Mouse (Mus musculus): Measurements from ENCODE around the gene Gm9046. TPM values are rescaled to one million over a fixed set of nuclear protein-coding genes. Genes with fewer than 3 reads are reported as not detected.
"Not testable (repeated sequence)": the region's sequence is repeated elsewhere in the genome, so short reads cannot be mapped to it uniquely, and the experiment has no call there.

Gene Gm9046
- not detected for polyA plus RNA-seq (2012; fragmentation: generic; extraction: Trizol)
- long read RNA-seq, experiment 1 = 0 reads
- long read RNA-seq, experiment 2 = 0 reads

DNA sequence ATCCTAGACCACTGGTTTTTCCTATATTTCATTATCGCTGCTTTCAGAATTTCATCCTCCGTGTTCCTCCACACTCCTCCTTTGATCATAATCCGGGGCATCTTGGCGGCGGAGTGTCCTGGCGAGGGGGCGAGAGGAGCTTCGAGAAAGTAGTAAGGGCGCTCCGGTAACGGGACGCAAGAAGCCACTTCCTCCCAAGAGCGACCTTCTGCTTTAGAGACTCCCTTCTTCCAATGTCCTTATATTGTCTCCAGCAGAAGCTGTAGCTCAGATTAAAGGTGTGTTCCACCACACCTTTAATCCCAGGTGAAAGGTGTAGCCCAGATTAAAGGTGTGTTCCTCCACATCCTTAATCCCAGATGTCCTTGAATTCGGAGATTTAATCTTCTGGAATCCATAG is at the start of gene Gm9046:
TSS of gene Gm9046 (minus strand) at position 101 of the 400 bp plus-strand sequence.
- H3K4me3 ChIP-seq (ENCODE audit: insufficient read depth, poor library complexity, severe bottlenecking); H3K79me2 ChIP-seq (ENCODE audit: control insufficient read depth, insufficient read depth); H3ac ChIP-seq (ENCODE audit: control insufficient read depth, insufficient read length, low read depth); H3K79me3 ChIP-seq (ENCODE audit: low read depth); H3K27me3 ChIP-seq (ENCODE audit: control insufficient read depth, insufficient read depth, insufficient read length); H3K36me3 ChIP-seq (ENCODE audit: control insufficient read depth, insufficient read depth): not testable (repeated sequence)

GRCm38 (mm10) chr10:118370443-118370842 is 27.4 kb upstream of the Gm9046 start:
- Histone ChIP-seq H3K27me3 (ENCODE audit: control insufficient read depth, insufficient read depth, insufficient read length) (no peaks in the 10 kb centered on the region), H3K36me3 (ENCODE audit: control insufficient read depth, insufficient read depth) (no peaks in the 10 kb centered on the region), H3K79me2 (ENCODE audit: control insufficient read depth, insufficient read depth) (no peaks in the 10 kb centered on the region), H3K79me3 (ENCODE audit: low read depth) (no peaks in the 10 kb centered on the region), H3ac (ENCODE audit: control insufficient read depth, insufficient read length, low read depth) (no peak overlapping the region), H3K4me3 (ENCODE audit: insufficient read depth, poor library complexity, severe bottlenecking) (no peak overlapping the region)
- TF ChIP-seq MYOG (IDR thresholded peaks at IDR 0.05; ENCODE audit: control insufficient read depth, extremely low read depth, insufficient read length) = no peak
- TF ChIP-seq CTCF (IDR thresholded peaks at IDR 0.05; ENCODE audit: control insufficient read depth, insufficient read depth, insufficient read length) = peak; percentile 85
- no peak for TF ChIP-seq FOSL1 (IDR thresholded peaks at IDR 0.05; ENCODE audit: insufficient read depth, low read length, poor library complexity, severe bottlenecking)
- no peak for TF ChIP-seq MYOD1 (IDR thresholded peaks at IDR 0.05; ENCODE audit: control insufficient read depth, insufficient read length, low read depth)
- no peak for TF ChIP-seq CEBPB (IDR thresholded peaks at IDR 0.05; ENCODE audit: low read depth)
- TF ChIP-seq USF1 (IDR thresholded peaks at IDR 0.05; ENCODE audit: low read depth) = no peak
- TF ChIP-seq MAX (IDR thresholded peaks at IDR 0.05) = no peak

DNA sequence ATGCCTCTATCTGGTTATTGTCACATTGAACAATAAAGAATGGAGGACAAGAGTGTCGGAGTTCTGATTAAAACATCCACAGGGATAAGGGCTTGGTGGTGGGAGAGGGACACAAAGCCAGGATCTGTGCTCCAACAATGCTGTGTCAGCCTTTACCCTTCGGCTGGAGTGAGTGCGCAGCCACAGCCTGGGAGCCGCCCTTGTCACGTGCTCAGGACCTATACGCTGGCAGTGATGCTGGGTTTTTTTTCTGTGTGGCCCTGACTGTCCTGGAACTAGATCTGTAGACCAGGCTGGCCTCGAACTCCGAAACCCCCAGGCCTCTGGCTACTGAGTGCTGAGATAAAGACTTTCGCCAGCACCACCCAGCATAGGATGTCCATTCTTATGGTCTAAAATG is 26.5 kb upstream of the Gm9046 start:
- Histone ChIP-seq H3ac (ENCODE audit: control insufficient read depth, insufficient read length, low read depth) (no peak overlapping the region), H3K4me3 (ENCODE audit: insufficient read depth, poor library complexity, severe bottlenecking) (no peak overlapping the region)

GRCm38 (mm10) chr10:118354005-118354404 is 10.9 kb upstream of the Gm9046 start, which contains the start of gene Gm9049:
Gene Gm9049, minus strand, starts transcription at chr10:118354105.
- not testable (repeated sequence) for H3ac ChIP-seq (ENCODE audit: control insufficient read depth, insufficient read length, low read depth)

More for the DNA sequence above, 26.5 kb upstream of the Gm9046 start:
- H3K79me2 ChIP-seq (ENCODE audit: control insufficient read depth, insufficient read depth) = no peaks in the 10 kb centered on the region
- no peak for TF ChIP-seq MYOD1 (IDR thresholded peaks at IDR 0.05; ENCODE audit: control insufficient read depth, insufficient read length, low read depth)
- no peak for TF ChIP-seq MAX (IDR thresholded peaks at IDR 0.05)
- TF ChIP-seq CEBPB (IDR thresholded peaks at IDR 0.05; ENCODE audit: low read depth) = no peak
- no peak for TF ChIP-seq CTCF (IDR thresholded peaks at IDR 0.05; ENCODE audit: control insufficient read depth, insufficient read depth, insufficient read length)
- H3K27me3 ChIP-seq (ENCODE audit: control insufficient read depth, insufficient read depth, insufficient read length) = no peaks in the 10 kb centered on the region
- H3K36me3 ChIP-seq (ENCODE audit: control insufficient read depth, insufficient read depth) = no peaks in the 10 kb centered on the region
- no peaks in the 10 kb centered on the region for H3K79me3 ChIP-seq (ENCODE audit: low read depth)

GRCm38 (mm10) chr10:118348579-118348978 is 5.5 kb upstream of the Gm9046 start, which contains the start of gene Gm9048:
Gene Gm9048, minus strand, starts transcription at chr10:118348679.
- not testable (repeated sequence) for H3K4me3 ChIP-seq (ENCODE audit: insufficient read depth, poor library complexity, severe bottlenecking); H3K79me2 ChIP-seq (ENCODE audit: control insufficient read depth, insufficient read depth); H3K27me3 ChIP-seq (ENCODE audit: control insufficient read depth, insufficient read depth, insufficient read length); H3K36me3 ChIP-seq (ENCODE audit: control insufficient read depth, insufficient read depth); H3K79me3 ChIP-seq (ENCODE audit: low read depth); H3ac ChIP-seq (ENCODE audit: control insufficient read depth, insufficient read length, low read depth)

More at GRCm38 (mm10) chr10:118354005-118354404, 10.9 kb upstream of the Gm9046 start, which contains the start of gene Gm9049:
- H3K79me3 ChIP-seq (ENCODE audit: low read depth); H3K27me3 ChIP-seq (ENCODE audit: control insufficient read depth, insufficient read depth, insufficient read length); H3K79me2 ChIP-seq (ENCODE audit: control insufficient read depth, insufficient read depth); H3K4me3 ChIP-seq (ENCODE audit: insufficient read depth, poor library complexity, severe bottlenecking); H3K36me3 ChIP-seq (ENCODE audit: control insufficient read depth, insufficient read depth): not testable (repeated sequence)

DNA sequence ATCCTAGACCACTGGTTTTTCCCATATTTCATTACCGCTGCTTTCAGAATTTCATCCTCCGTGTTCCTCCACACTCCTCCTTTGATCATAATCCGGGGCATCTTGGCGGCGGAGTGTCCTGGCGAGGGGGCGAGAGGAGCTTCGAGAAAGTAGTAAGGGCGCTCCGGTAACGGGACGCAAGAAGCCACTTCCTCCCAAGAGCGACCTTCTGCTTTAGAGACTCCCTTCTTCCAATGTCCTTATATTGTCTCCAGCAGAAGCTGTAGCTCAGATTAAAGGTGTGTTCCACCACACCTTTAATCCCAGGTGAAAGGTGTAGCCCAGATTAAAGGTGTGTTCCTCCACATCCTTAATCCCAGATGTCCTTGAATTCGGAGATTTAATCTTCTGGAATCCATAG is 5.3 kb downstream of the Gm9046 start, which contains the start of gene Gm9045:
TSS of gene Gm9045 (minus strand) at position 101 of the 400 bp plus-strand sequence.
- not testable (repeated sequence) for H3K79me2 ChIP-seq (ENCODE audit: control insufficient read depth, insufficient read depth); H3K36me3 ChIP-seq (ENCODE audit: control insufficient read depth, insufficient read depth); H3ac ChIP-seq (ENCODE audit: control insufficient read depth, insufficient read length, low read depth); H3K4me3 ChIP-seq (ENCODE audit: insufficient read depth, poor library complexity, severe bottlenecking); H3K27me3 ChIP-seq (ENCODE audit: control insufficient read depth, insufficient read depth, insufficient read length); H3K79me3 ChIP-seq (ENCODE audit: low read depth)

DNA sequence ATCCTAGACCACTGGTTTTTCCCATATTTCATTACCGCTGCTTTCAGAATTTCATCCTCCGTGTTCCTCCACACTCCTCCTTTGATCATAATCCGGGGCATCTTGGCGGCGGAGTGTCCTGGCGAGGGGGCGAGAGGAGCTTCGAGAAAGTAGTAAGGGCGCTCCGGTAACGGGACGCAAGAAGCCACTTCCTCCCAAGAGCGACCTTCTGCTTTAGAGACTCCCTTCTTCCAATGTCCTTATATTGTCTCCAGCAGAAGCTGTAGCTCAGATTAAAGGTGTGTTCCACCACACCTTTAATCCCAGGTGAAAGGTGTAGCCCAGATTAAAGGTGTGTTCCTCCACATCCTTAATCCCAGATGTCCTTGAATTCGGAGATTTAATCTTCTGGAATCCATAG is 10.7 kb downstream of the Gm9046 start, which contains the start of gene Gm9044:
TSS of gene Gm9044 (minus strand) at position 101 of the 400 bp plus-strand sequence.
- not testable (repeated sequence) for H3K79me2 ChIP-seq (ENCODE audit: control insufficient read depth, insufficient read depth); H3K27me3 ChIP-seq (ENCODE audit: control insufficient read depth, insufficient read depth, insufficient read length); H3ac ChIP-seq (ENCODE audit: control insufficient read depth, insufficient read length, low read depth); H3K4me3 ChIP-seq (ENCODE audit: insufficient read depth, poor library complexity, severe bottlenecking); H3K79me3 ChIP-seq (ENCODE audit: low read depth); H3K36me3 ChIP-seq (ENCODE audit: control insufficient read depth, insufficient read depth)

GRCm38 (mm10) chr10:118326869-118327268 is 16.2 kb downstream of the Gm9046 start, which contains the start of gene Gm9040:
Gene Gm9040, minus strand, starts transcription at chr10:118326969.
- H3K27me3 ChIP-seq (ENCODE audit: control insufficient read depth, insufficient read depth, insufficient read length); H3K4me3 ChIP-seq (ENCODE audit: insufficient read depth, poor library complexity, severe bottlenecking); H3ac ChIP-seq (ENCODE audit: control insufficient read depth, insufficient read length, low read depth); H3K79me2 ChIP-seq (ENCODE audit: control insufficient read depth, insufficient read depth); H3K79me3 ChIP-seq (ENCODE audit: low read depth); H3K36me3 ChIP-seq (ENCODE audit: control insufficient read depth, insufficient read depth): not testable (repeated sequence)
